Mouse (Mus musculus): ENCODE measurements around the gene Fzd2.
"Not testable (repeated sequence)": the region's sequence is repeated elsewhere in the genome, so short reads cannot be mapped to it uniquely, and the experiment has no call there.

Gene Fzd2

GRCm38 (mm10) chr11:102604010-102604584 is at the start of gene Fzd2:
Fzd2 (plus strand) TSS chr11:102604396.
- peak; percentile 74 for DNase-seq

- DNase-seq = no peak
Measured at GRCm38 (mm10) chr11:102555400-102556030, 48.7 kb upstream of the Fzd2 start.

- DNase-seq = peak; percentile 92
Measured at GRCm38 (mm10) chr11:102556031-102556715, 48.0 kb upstream of the Fzd2 start, which contains the start of gene Gpatch8. Gpatch8 (minus strand) TSS chr11:102556392.

DNA sequence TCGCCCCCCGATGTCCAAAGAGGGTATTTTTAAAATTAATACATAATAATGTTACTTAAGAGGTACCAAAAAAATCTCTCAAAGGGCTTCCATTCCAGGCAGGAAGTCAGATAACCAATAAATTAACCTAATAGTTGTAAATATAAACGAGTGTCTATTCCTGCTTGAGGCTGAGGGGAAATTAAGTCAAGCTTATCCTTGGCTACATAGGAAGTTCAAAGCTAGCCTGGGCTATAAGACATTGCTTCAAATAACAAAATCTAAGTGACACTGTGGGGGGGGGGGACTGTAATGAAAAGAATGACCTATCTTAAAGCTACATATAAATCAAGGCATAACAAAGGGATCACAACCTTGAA is 47.5 kb upstream of the Fzd2 start:
- DNase-seq = no peak

- DNase-seq = no peak
Measured at GRCm38 (mm10) chr11:102557386-102557785, 46.8 kb upstream of the Fzd2 start.

DNA sequence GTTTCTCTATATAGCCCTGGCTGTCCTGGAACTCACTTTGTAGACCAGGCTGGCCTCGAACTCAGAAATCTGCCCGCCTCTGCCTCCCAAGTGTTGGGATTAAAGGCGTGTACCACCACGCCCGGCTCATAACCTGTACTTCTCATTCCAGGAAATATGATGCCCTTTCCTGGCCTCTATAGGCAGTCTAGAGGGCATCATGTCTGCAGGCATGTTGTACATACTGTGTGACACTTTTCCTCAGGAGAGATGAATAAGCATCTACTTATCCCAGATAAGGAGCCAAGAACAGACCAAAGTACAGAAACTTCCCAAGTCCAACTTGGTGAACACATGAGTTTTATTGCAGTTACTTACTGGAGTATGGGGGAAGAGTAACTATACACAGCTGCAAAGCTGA is 45.5 kb upstream of the Fzd2 start:
- no peak for DNase-seq

DNA sequence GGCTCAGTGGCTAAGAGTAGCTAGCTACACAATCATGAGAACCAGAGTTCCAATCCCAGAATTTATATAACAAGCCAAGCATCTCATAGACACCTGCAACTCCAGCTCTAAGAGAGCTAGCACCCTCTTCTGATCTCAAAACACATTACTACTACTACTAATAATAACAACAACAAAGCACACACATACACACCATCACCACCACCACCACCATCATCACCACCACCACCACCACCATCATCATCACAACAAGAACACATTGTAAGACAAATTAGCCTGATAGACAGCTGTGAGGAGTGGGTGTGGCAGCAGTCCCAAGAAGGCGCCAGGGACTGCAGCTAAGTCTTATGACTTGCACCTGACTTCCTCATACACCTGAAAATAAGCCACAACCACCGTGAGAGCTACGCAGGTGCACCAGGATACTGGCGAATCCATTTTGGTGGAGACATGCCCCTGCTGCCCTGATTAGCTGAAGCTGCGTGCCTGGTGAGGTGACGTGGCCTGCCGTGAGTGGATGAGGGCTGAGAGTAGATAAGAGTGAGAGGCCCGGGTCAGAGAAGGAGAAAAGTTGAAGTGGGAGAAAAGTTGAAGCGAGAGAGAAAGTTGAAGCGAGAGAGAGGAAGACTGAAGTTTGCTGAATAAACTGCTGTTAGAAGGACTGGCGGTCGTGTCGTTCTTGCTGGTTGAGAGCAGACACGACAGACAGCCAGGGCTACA is 39.1 kb upstream of the Fzd2 start:
- not testable (repeated sequence) for DNase-seq

GRCm38 (mm10) chr11:102565741-102566140 is 38.5 kb upstream of the Fzd2 start:
- DNase-seq = no peak

- DNase-seq = no peak
Measured at GRCm38 (mm10) chr11:102566290-102566689, 37.9 kb upstream of the Fzd2 start.

DNA sequence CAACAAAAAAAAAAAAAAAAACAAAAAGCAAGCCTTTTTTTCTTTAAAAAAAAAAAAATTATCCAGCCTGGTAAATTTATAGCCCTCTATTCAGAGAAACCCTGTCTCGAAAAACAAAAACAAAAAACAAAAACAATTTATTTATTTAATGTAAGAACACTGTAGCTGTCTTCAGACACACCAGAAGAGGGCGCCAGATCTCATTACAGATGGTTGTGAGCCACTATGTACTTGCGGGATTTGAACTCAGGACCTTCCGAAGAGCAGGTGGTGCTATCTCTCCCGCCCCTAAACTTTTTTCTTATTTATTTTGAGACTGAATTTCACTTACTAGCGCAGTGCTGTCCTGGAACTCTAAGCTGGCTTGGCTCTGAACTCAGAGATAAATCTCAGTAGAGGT is 37.0 kb upstream of the Fzd2 start:
- no peak for DNase-seq

GRCm38 (mm10) chr11:102567723-102568122 is 36.5 kb upstream of the Fzd2 start:
- DNase-seq = no peak

- no peak for DNase-seq
Measured at GRCm38 (mm10) chr11:102568191-102568590, 36.0 kb upstream of the Fzd2 start.

DNA sequence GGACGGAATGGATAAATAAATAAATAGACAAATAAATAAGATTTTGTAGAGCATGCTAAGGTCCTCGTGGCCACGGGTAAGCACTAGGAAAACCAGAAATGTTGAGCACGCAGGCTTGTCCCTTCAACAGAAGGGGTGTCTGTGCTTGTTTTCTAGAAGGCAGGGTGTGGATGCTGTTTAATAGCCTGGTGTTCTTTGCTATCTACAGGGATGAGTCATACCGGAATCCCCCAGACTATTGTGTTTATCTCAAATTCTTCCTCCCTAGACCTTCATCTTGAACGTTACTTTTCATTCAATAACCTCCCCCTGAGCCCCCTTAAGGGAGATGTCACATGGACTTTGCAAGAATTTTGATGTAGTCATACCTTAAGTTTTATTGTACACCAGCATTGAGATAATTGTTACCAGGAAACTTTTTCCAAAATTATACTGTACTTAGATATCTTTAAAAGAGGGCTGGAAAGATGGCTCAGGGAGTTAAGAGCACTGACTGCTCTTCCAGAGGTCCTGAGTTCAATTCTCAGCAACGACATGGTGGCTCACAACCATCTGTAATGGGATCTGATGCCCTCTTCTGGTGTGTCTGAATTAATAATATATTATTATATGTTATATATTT is 35.3 kb upstream of the Fzd2 start:
- no peak for DNase-seq

- DNase-seq = peak; percentile 97
Measured at GRCm38 (mm10) chr11:102572866-102573663, 31.1 kb upstream of the Fzd2 start.

- no peak for DNase-seq
Measured at GRCm38 (mm10) chr11:102575034-102575433, 29.2 kb upstream of the Fzd2 start.

GRCm38 (mm10) chr11:102576050-102576754 is 28.0 kb upstream of the Fzd2 start:
- no peak for DNase-seq

DNA sequence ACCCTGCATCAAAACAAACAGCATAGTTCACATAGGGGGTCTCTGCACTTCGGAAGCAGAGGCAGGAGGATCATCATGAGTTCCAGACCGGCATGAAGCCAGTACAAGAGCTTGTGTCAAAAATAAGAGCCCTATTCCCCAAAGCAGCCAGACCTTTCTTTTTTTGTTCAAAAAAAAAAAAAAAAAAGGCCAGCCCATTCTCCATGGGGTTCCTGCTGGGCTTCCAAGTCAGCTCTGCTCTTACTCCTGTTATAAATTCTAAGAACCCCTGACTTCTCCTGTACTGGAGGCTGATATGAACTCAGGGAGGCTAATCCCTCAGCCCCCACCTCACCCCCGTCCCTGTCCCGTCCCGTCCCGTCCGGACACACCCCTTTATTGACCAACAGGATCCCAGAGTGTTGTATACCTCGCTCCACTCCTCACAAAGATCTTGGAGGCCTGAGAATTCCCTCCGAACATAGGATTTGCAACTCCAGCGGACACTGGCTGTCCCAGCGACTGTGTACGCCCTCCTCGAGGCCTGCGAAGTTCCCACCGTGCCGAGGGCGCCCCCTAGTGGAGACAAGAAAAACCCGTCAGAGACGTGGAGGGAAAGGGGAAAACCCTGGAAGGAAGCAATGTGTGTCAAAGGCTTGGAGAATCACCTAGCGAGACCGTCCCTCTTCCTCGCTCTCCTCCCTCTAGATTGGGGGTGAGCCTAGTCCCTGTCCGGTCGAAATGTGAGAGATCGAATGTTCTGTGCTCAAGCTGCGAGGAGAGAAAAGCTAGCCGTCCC is 25.7 kb upstream of the Fzd2 start:
- DNase-seq = peak; percentile 79

DNA sequence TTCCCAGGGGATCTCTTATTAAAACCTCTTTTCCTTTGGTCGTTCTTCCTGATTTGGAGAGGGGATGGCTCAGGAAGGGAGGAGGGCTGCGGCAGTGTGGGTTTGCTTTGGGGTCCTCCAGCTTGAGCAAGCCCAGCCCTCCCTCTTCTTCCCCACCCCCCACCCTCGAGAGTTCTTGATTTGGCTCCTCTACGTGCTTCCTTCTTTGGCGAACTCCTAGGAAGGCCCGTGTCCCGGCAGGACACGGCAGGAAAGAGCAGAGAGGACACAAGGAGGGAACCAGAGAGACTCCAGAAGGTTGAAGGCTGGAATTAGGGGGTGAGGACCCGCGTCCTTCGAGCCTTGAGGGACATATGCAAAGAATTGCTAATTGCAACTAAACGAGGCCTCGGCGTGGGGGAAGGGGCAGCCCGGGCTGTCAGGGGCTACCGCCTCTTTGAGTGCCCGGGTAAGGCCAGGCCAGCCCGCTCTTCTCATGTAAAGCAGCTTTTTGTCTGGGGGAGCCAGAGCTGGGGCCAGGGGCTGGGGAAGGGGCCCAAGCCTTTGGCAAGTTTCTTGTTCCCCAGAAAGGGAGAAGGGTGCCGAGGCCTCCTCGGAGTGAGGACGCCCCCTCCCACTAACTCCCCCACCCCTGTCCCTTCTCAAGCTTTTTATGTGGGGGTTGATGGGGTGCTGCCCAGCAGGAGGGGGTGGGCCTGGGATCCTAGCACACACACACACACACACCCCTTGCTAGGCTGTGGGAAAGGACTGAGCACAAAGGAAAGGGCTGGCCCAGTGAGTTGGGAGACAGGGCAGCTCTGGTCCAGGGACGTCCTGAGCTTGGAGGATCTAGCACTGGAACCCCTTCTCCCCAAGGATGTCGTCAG is 24.8 kb upstream of the Fzd2 start, which contains the start of gene Gm11627:
Gene Gm11627 (minus strand): TSS at position 297 of the 869 bp plus-strand sequence.
- DNase-seq = peak; percentile 40

DNA sequence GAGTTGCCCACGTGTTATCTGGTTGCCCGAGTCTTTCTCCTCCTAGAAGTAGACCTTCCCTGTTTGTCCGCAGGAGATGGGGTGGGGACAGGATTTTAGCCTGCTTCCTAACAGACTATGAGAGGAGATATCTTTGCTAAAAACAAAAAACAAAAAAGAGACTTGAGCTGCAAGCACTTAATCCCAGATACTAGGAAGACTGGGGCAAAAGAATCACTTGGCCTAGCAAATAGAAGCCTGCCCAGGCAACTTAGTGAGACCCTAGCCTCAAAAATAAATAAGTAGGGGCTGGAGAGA is 24.2 kb upstream of the Fzd2 start:
- DNase-seq = no peak
